Mouse (Mus musculus): ENCODE results near the gene Neo1. TPM values are rescaled to one million over a fixed set of nuclear protein-coding genes. Genes with fewer than 3 reads are reported as not detected.

Neo1 gene
- 34.2 and 45.1 TPM in 2 replicates for polyA plus RNA-seq (2015; fragmentation: Nextera tagmentation; extraction: Ambion mirVana)

DNA sequence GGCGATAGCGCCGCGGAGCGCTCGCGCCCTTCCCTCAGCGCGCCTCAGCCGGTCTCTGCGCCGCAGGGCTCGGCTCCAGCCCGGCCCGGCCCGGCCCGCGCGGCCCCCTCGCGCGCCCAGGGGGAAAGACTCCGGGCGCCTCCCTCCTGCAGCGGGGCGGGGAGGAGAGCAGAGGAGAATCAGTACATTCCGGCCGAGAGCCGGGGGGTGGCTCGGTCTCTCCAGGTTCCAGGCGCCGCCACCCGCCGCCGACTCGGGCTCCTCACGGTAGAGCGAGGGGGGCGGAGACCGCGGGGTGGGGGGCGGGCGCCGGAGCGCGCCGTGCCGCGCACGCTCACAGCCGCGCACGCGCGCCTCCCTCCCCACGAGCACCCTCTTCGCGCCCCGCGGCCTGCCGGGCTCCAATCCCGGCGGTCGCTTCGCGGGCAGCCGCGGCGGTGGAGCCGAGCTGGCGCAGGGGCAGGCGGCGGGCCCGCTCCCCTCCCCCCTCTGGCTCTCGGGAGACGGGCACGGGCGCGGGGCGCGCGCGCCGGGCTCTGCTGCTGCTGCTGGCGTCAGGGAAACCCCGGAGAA lies at the start of gene Neo1:
Neo1 (minus strand) TSS at position 283 of the 573 bp plus-strand sequence.
- WGBS: under 1% methylated on average over 51 of the region's 86 CpGs
- Histone ChIP-seq H3K27ac (peak within 1 kb of the TSS; percentile 99), H3K9ac (peak within 1 kb of the TSS; percentile 98), H3K4me1 (peaks cover 8% of the 10 kb centered on the region), H3K4me3 (peak within 1 kb of the TSS; percentile 97), H3K4me2 (peak within 1 kb of the TSS; percentile 71), H3K36me3 (no peaks in the 10 kb centered on the region), H3K9me3 (no peaks in the 10 kb centered on the region), H3K27me3 (no peaks in the 10 kb centered on the region)
- peak; percentile 95 for ATAC-seq (ENCODE audit: insufficient number of reproducible peaks, low FRiP score, low TSS enrichment, low read depth)

DNA sequence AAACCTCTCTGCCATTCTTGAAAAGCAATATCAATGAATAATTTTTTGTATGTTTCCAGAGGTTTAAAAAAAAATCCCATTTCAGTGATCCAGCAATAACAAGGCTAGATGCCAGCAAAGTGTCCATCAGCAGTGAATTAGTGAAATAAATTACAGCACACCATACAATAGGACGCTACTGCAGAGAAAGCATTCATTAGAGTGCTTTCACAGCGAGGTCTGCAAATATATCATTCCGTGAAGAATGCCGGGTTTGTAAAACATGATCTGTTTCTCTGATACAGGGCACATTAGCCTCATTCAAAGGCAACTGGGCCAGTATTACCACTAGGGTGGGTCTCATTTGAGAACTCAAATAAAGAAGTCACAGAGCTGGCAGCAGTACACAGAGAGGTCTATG lies 39.4 kb upstream of the Neo1 start:
- no peak overlapping the region for H3K9ac ChIP-seq
- WGBS: 75% methylated on average over 4 of the region's 4 CpGs
- H3K9me3 ChIP-seq: no peaks in the 10 kb centered on the region
- no peak overlapping the region for H3K4me2 ChIP-seq
- no peaks in the 10 kb centered on the region for H3K27me3 ChIP-seq
- ATAC-seq (ENCODE audit: insufficient number of reproducible peaks, low FRiP score, low TSS enrichment, low read depth): no peak
- no peak overlapping the region for H3K4me3 ChIP-seq
- peaks cover 22% of the 10 kb centered on the region for H3K4me1 ChIP-seq
- no peak overlapping the region for H3K27ac ChIP-seq
- no peaks in the 10 kb centered on the region for H3K36me3 ChIP-seq

DNA sequence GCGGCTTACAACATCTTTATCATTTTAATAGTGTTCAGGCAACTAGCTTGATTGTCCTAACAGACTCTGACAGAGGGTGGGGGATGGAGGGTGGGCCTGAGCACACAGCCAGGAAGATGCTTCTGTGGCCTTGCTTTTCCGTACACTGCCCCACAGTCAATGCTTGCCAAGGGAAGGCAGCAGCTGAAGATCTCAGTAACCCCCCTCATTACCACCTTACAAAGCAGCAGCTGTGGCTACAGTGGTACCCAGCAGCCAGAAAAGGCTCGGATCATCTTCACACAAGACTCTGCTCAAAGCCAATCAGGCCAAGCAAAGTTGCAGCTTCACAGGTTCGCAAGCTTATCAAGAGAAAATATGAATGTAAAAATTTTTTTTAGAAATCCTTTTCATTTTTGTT lies 37.6 kb upstream of the Neo1 start:
- no peak overlapping the region for H3K4me3 ChIP-seq
- no peaks in the 10 kb centered on the region for H3K27me3 ChIP-seq
- no peak overlapping the region for H3K9ac ChIP-seq
- peaks cover 24% of the 10 kb centered on the region for H3K4me1 ChIP-seq
- H3K36me3 ChIP-seq: no peaks in the 10 kb centered on the region
- 83% methylated on average over 4 of the region's 4 CpGs for WGBS
- H3K4me2 ChIP-seq: no peak overlapping the region
- no peak overlapping the region for H3K27ac ChIP-seq
- ATAC-seq (ENCODE audit: insufficient number of reproducible peaks, low FRiP score, low TSS enrichment, low read depth): no peak
- no peaks in the 10 kb centered on the region for H3K9me3 ChIP-seq

DNA sequence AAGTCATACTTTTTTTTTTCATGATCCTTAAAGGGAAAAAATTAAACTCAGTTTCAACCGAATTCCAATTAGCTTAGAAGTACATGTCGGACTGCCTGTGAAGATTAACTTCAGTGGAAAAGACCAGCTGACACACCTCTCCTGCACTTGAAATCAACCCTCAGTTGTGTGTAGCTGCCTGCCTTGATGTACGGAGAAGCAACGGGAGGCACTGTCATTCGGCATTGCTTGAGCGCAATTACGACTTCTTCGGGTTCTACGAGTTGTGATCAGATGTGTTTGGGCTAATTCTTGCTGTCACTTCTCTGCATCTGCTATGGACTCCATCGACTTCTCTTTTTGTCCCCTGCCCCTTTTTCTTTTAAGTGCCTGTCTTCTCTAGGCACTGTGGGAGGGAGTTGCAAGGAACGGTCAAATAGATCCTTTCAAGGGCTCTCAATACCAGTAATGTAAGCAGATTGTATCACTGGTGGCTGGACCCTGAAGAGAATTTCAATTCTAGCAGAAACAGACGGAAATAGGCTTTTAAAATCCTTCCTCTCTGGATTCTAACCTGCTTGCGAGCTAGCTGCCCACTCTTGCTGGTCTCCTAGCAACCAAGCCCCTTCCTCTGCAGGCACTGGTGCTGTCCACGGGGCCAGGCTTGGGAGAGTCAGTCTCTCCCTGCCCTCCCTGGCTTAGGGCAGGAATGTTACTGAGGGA lies 36.0 kb upstream of the Neo1 start:
- Histone ChIP-seq H3K4me2 (peak overlapping the region; percentile 8; the same call in 1 of the 2 replicates), H3K9ac (0 out of 2 replicates have a peak overlapping the region, but pooled peaks have one; percentile 24), H3K27ac (peak overlapping the region; percentile 18; the same call in 1 of the 2 replicates), H3K4me3 (no peak overlapping the region), H3K4me1 (peaks cover 24% of the 10 kb centered on the region), H3K36me3 (no peaks in the 10 kb centered on the region), H3K9me3 (no peaks in the 10 kb centered on the region), H3K27me3 (no peaks in the 10 kb centered on the region)
- 30% methylated on average over 14 of the region's 14 CpGs for WGBS
- ATAC-seq (ENCODE audit: insufficient number of reproducible peaks, low FRiP score, low TSS enrichment, low read depth): no peak

DNA sequence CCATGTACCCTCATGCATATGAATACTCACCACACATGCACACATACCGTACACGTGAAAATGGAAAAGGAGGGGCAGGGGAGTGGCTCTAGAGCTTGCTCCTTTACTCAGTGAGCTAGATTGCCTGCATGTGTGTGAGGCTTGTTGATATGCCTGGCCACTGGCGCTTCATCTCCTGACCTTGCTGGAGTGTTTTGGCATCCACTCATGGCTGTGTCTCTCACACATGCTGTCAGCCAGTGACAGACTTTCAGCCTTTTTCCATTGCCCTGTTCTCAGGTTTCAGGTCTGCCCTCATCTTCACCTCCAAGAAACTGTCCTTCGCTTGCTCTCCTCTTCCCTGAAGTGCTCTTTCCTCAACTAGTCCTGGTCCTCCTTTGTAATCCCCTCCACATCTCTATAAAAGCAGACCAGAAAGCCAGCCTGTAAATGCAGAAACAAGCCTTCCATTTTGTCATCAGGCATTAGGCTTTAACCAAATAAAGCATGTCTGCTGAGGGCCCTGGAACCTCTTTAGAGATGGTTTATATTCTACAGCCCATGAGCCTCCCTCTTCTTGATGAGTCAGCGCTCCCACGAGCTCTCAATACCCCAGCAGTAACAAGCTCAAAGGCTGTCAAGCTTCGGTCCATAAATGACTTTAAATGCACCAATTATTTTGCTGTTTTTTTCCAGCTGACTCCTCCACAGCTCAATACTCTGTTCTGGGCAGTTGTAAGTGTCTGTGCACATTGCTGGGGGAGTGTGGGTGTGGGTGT lies 35.2 kb upstream of the Neo1 start:
- H3K36me3 ChIP-seq: no peaks in the 10 kb centered on the region
- H3K9ac ChIP-seq: no peak overlapping the region
- WGBS: 45% methylated on average over 7 of the region's 7 CpGs
- H3K4me2 ChIP-seq: no peak overlapping the region
- H3K4me3 ChIP-seq: no peak overlapping the region
- no peak overlapping the region for H3K27ac ChIP-seq
- H3K4me1 ChIP-seq: peaks cover 31% of the 10 kb centered on the region
- no peaks in the 10 kb centered on the region for H3K27me3 ChIP-seq
- H3K9me3 ChIP-seq: no peaks in the 10 kb centered on the region
- no peak for ATAC-seq (ENCODE audit: insufficient number of reproducible peaks, low FRiP score, low TSS enrichment, low read depth)

GRCm38 (mm10) chr9:59070216-59070615 lies 34.0 kb upstream of the Neo1 start:
- Histone ChIP-seq H3K27me3 (no peaks in the 10 kb centered on the region), H3K4me1 (peaks cover 42% of the 10 kb centered on the region), H3K27ac (no peak overlapping the region), H3K36me3 (no peaks in the 10 kb centered on the region), H3K9ac (no peak overlapping the region), H3K4me2 (no peak overlapping the region), H3K9me3 (no peaks in the 10 kb centered on the region), H3K4me3 (no peak overlapping the region)
- WGBS: 84% methylated on average over 4 of the region's 4 CpGs
- no peak for ATAC-seq (ENCODE audit: insufficient number of reproducible peaks, low FRiP score, low TSS enrichment, low read depth)

GRCm38 (mm10) chr9:59065616-59066301 lies 29.5 kb upstream of the Neo1 start:
- Histone ChIP-seq H3K4me3 (no peak overlapping the region), H3K27ac (peak overlapping the region; percentile 62; the same call in 1 of the 2 replicates), H3K36me3 (no peaks in the 10 kb centered on the region), H3K27me3 (no peaks in the 10 kb centered on the region), H3K4me2 (no peak overlapping the region), H3K9ac (no peak overlapping the region), H3K9me3 (no peaks in the 10 kb centered on the region), H3K4me1 (peaks cover 22% of the 10 kb centered on the region)
- ATAC-seq (ENCODE audit: insufficient number of reproducible peaks, low FRiP score, low TSS enrichment, low read depth): peak; percentile 61; the same call in 1 of the 2 replicates
- whole genome bisulfite sequencing: 25% methylated on average over 6 of the region's 6 CpGs

DNA sequence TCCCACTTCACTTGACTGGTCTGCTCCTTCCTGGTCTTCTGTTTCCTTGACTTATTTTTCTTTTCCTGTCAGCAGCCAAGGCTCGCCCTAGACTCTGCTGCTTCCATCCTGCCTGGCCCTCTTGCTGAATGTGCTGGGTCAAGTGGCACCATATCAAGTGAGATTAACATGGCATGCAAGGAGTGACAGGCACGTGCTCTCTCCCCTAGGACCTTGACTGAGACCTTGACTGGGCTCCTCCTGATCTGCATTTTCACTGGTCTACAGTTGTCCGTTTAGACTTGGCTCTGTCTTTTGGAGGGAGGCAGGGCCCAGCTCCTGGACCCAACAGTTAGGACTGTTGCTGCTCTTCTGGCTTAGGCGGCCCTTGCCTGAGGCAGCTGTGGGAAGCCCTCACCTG lies 26.2 kb upstream of the Neo1 start:
- no peak overlapping the region for H3K27ac ChIP-seq

GRCm38 (mm10) chr9:59060026-59060605 lies 23.9 kb upstream of the Neo1 start:
- Histone ChIP-seq H3K27me3 (no peaks in the 10 kb centered on the region), H3K27ac (no peak overlapping the region), H3K9ac (no peak overlapping the region), H3K9me3 (no peaks in the 10 kb centered on the region), H3K4me3 (no peak overlapping the region), H3K4me2 (no peak overlapping the region), H3K4me1 (0 out of 2 replicates have a peak, but pooled peaks cover under 1% of the 10 kb centered on the region), H3K36me3 (no peaks in the 10 kb centered on the region)
- no peak for ATAC-seq (ENCODE audit: insufficient number of reproducible peaks, low FRiP score, low TSS enrichment, low read depth)
- WGBS: 73% methylated on average over 9 of the region's 9 CpGs

More for the DNA sequence above, 26.2 kb upstream of the Neo1 start:
- no peak overlapping the region for H3K4me2 ChIP-seq
- H3K36me3 ChIP-seq: no peaks in the 10 kb centered on the region
- no peaks in the 10 kb centered on the region for H3K9me3 ChIP-seq
- H3K4me3 ChIP-seq: no peak overlapping the region
- WGBS: 68% methylated on average over 4 of the region's 4 CpGs
- no peaks in the 10 kb centered on the region for H3K27me3 ChIP-seq
- H3K9ac ChIP-seq: no peak overlapping the region
- H3K4me1 ChIP-seq: peaks cover 19% of the 10 kb centered on the region
- ATAC-seq (ENCODE audit: insufficient number of reproducible peaks, low FRiP score, low TSS enrichment, low read depth): no peak

DNA sequence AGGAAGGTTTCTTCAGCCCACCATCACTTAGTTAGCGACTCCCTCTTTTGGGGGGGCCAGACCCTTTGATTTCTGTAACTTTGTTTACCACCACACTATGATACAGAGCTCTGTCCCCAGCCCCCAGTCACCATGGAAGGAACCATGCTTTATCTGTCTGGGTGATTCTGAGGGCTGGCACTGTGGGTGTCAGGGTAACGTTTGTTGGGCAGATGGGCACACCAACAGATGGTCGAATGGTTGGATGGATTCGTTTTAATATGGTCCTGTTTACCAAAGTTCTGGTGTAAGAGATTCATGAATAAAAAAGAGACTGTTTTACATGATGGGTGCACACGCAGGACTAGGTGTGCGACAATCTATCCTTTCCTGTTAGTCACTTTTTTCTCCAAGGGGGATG lies 22.9 kb upstream of the Neo1 start:
- WGBS: 84% methylated on average over 6 of the region's 6 CpGs
- no peak for ATAC-seq (ENCODE audit: insufficient number of reproducible peaks, low FRiP score, low TSS enrichment, low read depth)
- Histone ChIP-seq H3K36me3 (no peaks in the 10 kb centered on the region), H3K4me1 (no peaks in the 10 kb centered on the region), H3K4me2 (no peak overlapping the region), H3K9ac (no peak overlapping the region), H3K4me3 (no peak overlapping the region), H3K27me3 (no peaks in the 10 kb centered on the region), H3K9me3 (no peaks in the 10 kb centered on the region), H3K27ac (no peak overlapping the region)

GRCm38 (mm10) chr9:59058060-59058459 lies 21.8 kb upstream of the Neo1 start:
- no peaks in the 10 kb centered on the region for H3K4me1 ChIP-seq
- no peak for ATAC-seq (ENCODE audit: insufficient number of reproducible peaks, low FRiP score, low TSS enrichment, low read depth)
- WGBS: 70% methylated on average over 6 of the region's 6 CpGs
- H3K9me3 ChIP-seq: no peaks in the 10 kb centered on the region
- H3K27me3 ChIP-seq: no peaks in the 10 kb centered on the region
- H3K4me2 ChIP-seq: no peak overlapping the region
- no peak overlapping the region for H3K27ac ChIP-seq
- no peak overlapping the region for H3K4me3 ChIP-seq
- H3K36me3 ChIP-seq: no peaks in the 10 kb centered on the region
- H3K9ac ChIP-seq: no peak overlapping the region
